Mouse (Mus musculus): ENCODE data around the gene Gm20479.

The Gm20479 gene

DNA sequence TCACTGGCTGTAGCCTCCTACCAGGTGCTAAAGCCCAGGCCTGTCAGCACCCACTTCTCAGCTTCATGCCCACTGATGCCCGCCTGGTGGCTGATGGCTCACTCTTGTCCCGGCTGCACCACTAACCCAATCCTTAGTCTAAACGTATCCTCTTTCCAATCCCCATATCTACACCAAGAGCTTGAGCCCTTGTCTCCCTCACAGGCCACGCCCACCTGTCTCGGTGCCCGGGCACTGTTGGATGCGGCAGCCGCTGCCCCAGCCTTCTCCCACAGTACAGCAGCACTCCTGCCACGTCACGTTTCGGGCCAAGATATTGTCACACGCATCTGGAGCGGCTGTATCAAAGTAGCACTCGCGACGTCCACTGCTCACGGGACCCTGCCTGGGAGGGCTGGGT, 46.9 kb downstream of the Gm20479 start:
- DNase-seq (ENCODE audit: low spot score), result no peak

- DNase-seq (ENCODE audit: low spot score), result no peak
Measured at GRCm38 (mm10) chr7:27309832-27310231, 47.4 kb downstream of the Gm20479 start.

DNA sequence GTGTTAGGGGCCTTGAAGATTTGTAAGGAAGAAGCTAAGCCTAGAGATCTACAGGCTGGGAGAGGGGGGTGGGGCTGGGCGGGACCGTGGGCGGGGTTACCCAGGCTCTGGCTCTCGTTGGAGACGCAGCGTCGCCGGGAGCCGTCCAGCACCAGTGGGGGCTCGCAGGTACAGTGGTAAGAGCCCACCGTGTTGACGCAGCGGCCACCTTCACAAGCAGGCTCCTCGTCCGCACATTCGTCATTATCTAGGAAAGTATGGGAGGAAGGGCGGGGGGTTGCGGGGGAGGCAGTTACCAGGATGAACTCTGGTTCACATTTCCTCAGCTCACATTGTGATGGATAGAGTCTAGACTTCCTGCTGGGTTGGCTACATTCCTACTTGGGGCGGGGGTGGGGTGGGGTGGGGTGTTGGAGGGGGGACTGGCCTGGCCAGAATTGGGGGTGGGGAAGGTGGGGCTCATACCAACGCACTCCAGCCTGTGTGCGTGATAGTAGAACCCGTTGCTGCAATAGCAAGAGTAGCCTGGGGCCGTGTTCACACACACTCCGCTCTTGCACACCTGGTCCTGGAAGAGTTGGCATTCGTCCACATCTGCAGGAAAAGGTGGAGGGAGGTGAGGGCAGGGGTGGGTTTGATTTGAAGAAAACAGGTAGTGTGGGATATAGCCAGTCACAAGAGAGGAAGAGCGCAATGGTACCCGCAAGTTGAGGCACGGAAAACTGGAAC, 48.2 kb downstream of the Gm20479 start:
- no peak for DNase-seq (ENCODE audit: low spot score)

DNA sequence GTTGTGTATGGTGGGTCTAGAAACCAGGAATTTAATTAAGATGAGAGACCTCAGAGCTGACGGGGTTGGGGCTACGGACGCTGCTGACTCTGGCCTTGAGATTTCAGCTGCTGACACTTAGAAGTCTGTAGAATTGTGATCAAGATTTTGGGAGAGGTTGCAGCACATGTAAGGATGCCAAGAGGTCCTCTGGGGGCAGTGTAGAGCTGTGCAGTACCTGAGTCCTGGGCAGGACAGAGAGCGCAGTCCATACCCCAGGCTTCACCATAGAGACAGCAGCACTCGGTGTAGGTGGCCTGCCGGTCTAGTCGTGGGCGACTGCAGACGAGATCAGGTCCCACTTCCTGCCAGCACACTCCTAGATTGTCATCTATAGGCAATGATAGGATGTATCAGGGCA, 49.7 kb downstream of the Gm20479 start:
- DNase-seq (ENCODE audit: low spot score), result no peak

- DNase-seq (ENCODE audit: low spot score), result no peak
Measured at GRCm38 (mm10) chr7:27306161-27307160, 50.8 kb downstream of the Gm20479 start.

GRCm38 (mm10) chr7:27305091-27305730, 52.0 kb downstream of the Gm20479 start:
- DNase-seq (ENCODE audit: low spot score), result no peak
